Mouse (Mus musculus) gastrocnemius, postnatal 25 days (tissue): Measurements from ENCODE around the gene Colq. TPM values are rescaled to one million over a fixed set of nuclear protein-coding genes. Genes with fewer than 3 reads are reported as not detected.

ENCODE experiments used
- DNase-seq: peaks from one replicate; pipeline ENCODE4 v3.0.0; 2022
- total RNA-seq, 2 experiments: library from RNA; stranded (reverse); gene quantifications; 1 replicate in 1 of 2; 2 replicates in 1 of 2; pipeline ENCODE4 v1.2.3; 2021

The Colq gene
- total RNA-seq, 2 experiments from 2014 or later: 6.4 to 9.6 TPM

GRCm38 (mm10) chr14:31525040-31525810, 65.9 kb downstream of the Colq start:
- no peak for DNase-seq

GRCm38 (mm10) chr14:31521318-31521717, 69.8 kb downstream of the Colq start:
- no peak for DNase-seq

- no peak for DNase-seq
Measured at GRCm38 (mm10) chr14:31519165-31519564, 72.0 kb downstream of the Colq start.

GRCm38 (mm10) chr14:31515895-31516294, 75.2 kb downstream of the Colq start:
- no peak for DNase-seq

GRCm38 (mm10) chr14:31510322-31510721, 80.8 kb downstream of the Colq start:
- DNase-seq: no peak

- DNase-seq: no peak
Measured at GRCm38 (mm10) chr14:31509911-31510310, 81.2 kb downstream of the Colq start.

- no peak for DNase-seq
Measured at GRCm38 (mm10) chr14:31506456-31506855, 84.7 kb downstream of the Colq start.

- DNase-seq: peak; percentile 78
Measured at GRCm38 (mm10) chr14:31503406-31503805, 87.7 kb downstream of the Colq start.

GRCm38 (mm10) chr14:31499526-31499925, 91.6 kb downstream of the Colq start:
- no peak for DNase-seq

- DNase-seq: no peak
Measured at GRCm38 (mm10) chr14:31496241-31496646, 94.9 kb downstream of the Colq start.

- no peak for DNase-seq
Measured at GRCm38 (mm10) chr14:31495538-31495937, 95.6 kb downstream of the Colq start.

- peak; percentile 86 for DNase-seq
Measured at GRCm38 (mm10) chr14:31494975-31495455, 96.1 kb downstream of the Colq start, which contains the start of gene Mettl6. Mettl6 (minus strand) TSS chr14:31495040.

GRCm38 (mm10) chr14:31494349-31494974, 96.7 kb downstream of the Colq start, which contains the start of gene Eaf1:
Eaf1 (plus strand) TSS chr14:31494399.
- no peak for DNase-seq

- no peak for DNase-seq
Measured at GRCm38 (mm10) chr14:31493901-31494300, 97.2 kb downstream of the Colq start.

- no peak for DNase-seq
Measured at GRCm38 (mm10) chr14:31488055-31488454, 103.1 kb downstream of the Colq start.

GRCm38 (mm10) chr14:31486465-31486864, 104.7 kb downstream of the Colq start:
- no peak for DNase-seq

- no peak for DNase-seq
Measured at GRCm38 (mm10) chr14:31482417-31482816, 108.7 kb downstream of the Colq start.

GRCm38 (mm10) chr14:31473297-31473696, 117.8 kb downstream of the Colq start:
- no peak for DNase-seq

Other genes starting within 250 kb of the Colq start
- 10 to 100 TPM; 33.9 to 46.8 TPM for gene Sh3bp5, start 155.3 kb downstream of the Colq start, total RNA-seq
- gene Eaf1, start 96.9 kb downstream of the Colq start, total RNA-seq: 1 to 10 TPM; 8.5 to 8.6 TPM
- gene Mettl6, start 96.3 kb downstream of the Colq start, total RNA-seq: 1 to 10 TPM; 6.9 to 9.8 TPM
- gene Gm49387, start 49.5 kb upstream of the Colq start, total RNA-seq: 1 to 10 TPM in 1 of 2 experiments, under 1 TPM in 1; 0.79 to 1.3 TPM
- 1 to 10 TPM; 4.1 to 6.2 TPM for gene Btd, start 49.7 kb upstream of the Colq start, total RNA-seq
- 1 to 10 TPM; 3.7 to 7.8 TPM for gene Hacl1, start 49.9 kb upstream of the Colq start, total RNA-seq
- gene Ankrd28, start 239.3 kb upstream of the Colq start, total RNA-seq: 10 to 100 TPM; 34.6 to 41.3 TPM